Mouse (Mus musculus): ENCODE data around the gene Rtn4r.

Rtn4r gene

DNA sequence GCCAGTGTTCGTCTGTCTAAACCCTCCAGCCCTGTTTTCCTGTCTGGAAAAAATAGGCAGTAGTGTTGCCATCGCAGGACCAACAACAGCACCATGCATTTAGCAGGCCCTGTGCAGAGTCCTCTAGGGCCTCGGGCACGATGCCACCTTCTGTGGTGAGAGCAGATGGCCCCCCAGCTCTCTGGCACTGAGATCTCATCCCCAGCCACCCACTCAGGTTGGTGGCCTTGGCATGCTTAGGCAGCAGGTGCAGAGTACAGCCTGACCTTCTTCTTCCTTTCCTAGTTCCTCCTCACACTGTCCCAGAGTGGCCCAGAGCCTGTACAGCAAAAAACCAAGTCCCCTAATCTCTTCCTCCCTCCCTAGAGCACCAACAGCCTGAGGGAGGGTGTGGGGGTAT, 3.4 kb upstream of the Rtn4r start:
- no peak for DNase-seq (ENCODE audit: extremely low spot score, low spot score)

DNA sequence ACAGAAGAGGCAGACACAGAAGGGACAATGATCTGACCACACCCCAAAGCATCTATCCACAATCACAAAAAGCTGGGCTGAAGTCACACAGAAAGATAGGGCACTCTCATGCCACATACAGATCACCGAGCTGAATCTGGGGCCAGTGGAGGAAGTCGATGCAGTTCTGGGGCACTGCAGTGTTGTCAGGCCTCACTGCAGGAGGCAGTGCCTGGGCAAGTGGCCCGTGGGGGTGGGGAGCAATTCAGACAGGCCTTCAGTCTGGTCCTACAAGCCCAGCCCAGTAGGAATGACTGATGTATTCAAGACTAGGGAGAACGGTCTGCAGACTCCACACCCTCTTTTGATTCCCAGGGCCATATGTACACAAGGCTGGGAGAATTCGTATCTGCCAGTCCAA, 2.8 kb upstream of the Rtn4r start:
- DNase-seq (ENCODE audit: extremely low spot score, low spot score), result no peak

DNA sequence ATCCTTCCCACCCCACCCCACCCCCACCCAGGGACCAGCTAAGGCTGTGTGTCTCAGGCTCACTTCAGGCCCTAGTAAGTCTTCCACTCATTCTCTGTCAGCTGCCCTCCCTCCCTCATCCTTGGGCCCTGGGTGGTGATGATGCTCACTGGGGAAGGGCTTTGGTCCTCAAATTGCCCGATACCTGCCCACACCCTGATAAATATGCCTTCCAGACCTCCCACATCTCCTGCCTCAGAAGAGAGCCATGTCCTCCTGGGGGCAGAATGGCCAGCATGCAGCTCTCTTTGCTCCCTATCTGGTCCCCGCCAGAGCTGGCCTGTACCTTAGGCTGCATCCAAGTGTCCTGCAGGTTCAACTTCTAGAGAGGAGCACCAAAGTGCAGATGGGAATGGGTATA, 2.3 kb upstream of the Rtn4r start:
- DNase-seq (ENCODE audit: extremely low spot score, low spot score), result no peak

GRCm38 (mm10) chr16:18126211-18126610, 1.2 kb upstream of the Rtn4r start:
- no peak for DNase-seq (ENCODE audit: extremely low spot score, low spot score)

GRCm38 (mm10) chr16:18127871-18128563, 575 bp downstream of the Rtn4r start:
- DNase-seq (ENCODE audit: extremely low spot score, low spot score), result peak; percentile 60

DNA sequence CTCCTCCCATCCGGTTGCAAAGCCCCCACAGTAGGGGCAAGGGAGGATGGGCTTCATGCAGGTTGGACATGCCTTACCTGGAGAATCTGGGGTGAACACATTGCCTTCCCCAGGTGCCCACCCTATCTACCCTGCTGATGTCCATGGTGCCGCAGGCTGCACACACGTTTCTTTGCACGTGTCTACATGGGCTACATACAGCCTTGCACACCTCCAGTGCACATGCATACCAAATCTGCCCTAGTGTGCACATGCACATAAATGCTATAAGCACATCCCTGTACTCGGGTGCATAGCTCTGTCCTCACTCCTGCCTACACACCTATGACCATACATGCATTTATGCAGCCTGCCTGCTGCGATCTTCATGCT, 1.1 kb downstream of the Rtn4r start:
- no peak for DNase-seq (ENCODE audit: extremely low spot score, low spot score)

DNA sequence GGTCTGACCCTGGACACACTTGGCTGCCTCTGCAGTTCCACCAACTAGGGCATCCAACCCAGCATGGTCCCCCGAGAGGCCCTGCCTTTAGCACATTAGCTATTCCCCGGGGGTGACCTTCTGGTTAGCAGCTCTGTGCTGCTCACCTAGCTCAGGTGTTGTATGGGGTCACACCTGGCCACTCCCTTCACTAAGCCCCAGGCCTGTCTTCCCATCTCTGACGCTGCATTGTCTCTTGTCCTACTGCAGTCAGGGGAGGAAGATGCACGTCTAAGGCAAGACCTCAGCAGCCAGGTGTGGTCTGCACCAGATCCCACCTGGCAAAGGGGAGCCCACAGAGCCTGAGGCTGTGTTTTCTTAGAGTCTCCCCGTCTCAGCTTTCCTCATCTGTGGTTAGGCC, 2.0 kb downstream of the Rtn4r start:
- no peak for DNase-seq (ENCODE audit: extremely low spot score, low spot score)

GRCm38 (mm10) chr16:18130288-18130687, 2.8 kb downstream of the Rtn4r start:
- no peak for DNase-seq (ENCODE audit: extremely low spot score, low spot score)

DNA sequence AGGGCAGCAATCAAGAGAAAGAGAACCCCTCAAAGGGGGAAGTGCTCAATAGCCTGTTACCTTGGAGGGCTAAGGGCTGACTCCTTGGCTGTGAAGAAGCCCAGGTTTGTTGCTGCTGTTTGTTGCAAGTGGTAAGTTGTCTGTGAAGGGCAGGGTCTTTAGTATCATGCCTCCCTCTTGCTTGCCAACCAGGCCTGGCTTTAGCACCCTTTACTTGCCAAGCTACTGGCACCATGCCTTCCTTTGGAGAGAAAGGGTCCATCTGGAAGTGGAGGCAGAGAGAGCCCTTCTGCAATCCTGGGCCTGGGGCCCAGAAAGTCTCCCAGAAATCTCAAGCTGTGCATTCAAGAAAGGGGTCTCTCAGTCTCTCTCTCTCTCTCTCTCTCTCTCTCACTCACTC, 3.3 kb downstream of the Rtn4r start:
- no peak for DNase-seq (ENCODE audit: extremely low spot score, low spot score)

DNA sequence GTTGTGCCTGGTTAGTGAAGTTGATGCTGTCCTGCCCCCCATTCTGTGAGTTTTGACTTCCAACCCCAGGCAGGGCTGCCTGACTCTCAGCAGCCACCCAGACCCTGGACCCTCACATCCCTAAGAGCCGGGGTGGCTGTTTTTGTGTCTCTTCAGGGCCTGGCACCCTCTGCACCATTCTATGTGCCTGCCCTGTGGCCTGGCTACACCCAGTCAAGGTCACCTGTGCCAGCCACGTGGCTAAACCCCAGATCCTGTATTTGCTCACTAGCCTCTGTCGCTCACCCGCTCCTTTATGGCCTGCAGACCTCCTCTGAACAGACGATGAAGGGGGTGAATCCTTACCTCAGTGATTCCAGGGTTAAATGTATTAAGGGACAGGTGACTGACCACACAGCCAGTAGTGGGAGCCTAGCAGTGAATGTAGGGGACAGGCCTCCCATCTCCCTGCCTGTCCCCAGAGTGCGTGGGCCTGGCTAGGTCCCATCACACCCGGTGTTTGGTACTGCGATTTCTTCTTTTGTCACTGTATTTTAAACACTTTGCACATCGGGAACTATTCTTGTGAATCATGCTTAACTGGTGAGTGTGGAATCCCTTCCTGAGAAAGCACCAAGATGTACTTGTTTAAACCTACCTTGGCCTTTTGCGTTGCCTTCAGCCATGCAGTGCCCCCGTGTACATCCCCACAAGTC, 4.0 kb downstream of the Rtn4r start:
- no peak for DNase-seq (ENCODE audit: extremely low spot score, low spot score)

DNA sequence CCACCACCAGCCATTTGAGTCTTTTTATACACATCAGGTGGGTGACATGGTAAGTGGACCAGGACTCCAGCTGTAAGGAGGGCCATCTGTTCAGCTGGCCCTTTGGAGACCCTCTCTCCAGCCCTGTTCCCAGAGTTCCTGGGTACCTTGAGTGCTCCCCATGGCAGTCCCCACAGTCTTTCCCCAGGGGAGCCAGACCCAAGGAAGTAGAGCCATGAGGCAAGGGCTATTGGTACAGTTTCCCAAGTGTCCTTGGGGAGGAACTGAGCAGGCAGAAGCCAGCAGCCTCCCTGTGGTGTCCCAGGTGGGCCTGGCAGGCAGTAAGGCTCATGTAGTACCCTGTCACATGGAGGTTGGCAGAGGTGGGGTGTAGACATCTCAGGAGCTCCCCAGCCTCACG, 4.6 kb downstream of the Rtn4r start:
- DNase-seq (ENCODE audit: extremely low spot score, low spot score), result no peak

GRCm38 (mm10) chr16:18132575-18132974, 5.1 kb downstream of the Rtn4r start:
- no peak for DNase-seq (ENCODE audit: extremely low spot score, low spot score)

DNA sequence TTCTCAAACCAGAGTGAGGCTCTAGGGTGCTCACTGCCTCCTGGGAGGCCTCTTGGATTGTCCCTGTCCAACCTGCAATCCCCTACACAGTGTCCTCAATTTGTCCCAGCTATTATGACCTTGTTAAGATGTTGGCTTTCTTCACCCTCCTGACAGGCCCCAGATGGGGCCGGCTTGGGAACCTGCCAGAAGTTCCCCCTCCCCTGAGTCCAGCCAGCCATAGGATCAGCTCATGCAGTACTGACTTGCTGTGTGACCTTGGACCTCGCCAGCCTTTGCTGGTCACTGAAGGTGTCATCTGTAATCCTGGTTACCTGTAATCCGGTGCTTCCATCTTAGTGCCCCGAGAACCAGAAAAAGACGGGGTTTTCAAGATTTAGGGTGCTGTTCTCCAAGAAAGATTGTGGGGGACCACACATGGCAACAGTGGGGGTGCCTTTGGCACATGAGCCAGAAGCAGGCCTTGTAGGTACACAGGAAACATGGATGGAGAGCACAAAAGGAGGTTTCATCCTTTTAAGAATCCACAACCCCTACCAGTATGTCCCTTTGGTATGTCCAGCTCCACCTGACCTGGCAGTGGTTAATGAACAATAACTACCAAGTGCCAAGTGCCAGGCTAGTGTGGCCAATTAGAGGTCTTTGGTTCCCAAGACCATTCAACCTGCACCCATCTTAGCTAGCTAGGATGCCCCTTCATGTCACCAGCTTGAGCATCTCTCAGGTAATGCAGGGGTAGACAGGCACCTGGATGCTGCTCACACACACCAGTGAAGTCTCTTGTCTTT, 5.9 kb downstream of the Rtn4r start:
- DNase-seq (ENCODE audit: extremely low spot score, low spot score), result no peak

DNA sequence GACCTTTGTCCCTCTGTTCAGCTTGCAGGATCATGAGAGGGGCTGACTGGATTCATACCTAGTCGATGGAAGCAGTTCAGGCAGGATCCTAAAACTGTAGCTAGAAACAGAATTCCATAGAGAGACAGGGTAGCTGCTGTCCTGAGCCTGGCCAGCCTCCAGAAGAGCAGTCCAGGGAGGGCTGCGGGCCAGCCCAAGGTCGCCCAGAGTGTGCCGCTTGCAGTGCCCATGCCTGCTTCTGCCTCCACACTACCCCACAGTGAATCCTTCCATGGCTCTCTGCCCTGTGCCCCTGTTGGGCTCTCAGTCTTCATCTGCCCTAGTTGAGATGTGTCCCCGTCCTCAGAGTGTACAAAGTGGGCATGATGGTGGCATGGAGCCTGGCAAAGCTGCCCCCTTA, 7.8 kb downstream of the Rtn4r start:
- DNase-seq (ENCODE audit: extremely low spot score, low spot score), result no peak

- no peak for DNase-seq (ENCODE audit: extremely low spot score, low spot score)
Observed at GRCm38 (mm10) chr16:18136015-18136414, 8.6 kb downstream of the Rtn4r start.

- DNase-seq (ENCODE audit: extremely low spot score, low spot score), result no peak
Observed at GRCm38 (mm10) chr16:18144201-18144600, 16.8 kb downstream of the Rtn4r start.

DNA sequence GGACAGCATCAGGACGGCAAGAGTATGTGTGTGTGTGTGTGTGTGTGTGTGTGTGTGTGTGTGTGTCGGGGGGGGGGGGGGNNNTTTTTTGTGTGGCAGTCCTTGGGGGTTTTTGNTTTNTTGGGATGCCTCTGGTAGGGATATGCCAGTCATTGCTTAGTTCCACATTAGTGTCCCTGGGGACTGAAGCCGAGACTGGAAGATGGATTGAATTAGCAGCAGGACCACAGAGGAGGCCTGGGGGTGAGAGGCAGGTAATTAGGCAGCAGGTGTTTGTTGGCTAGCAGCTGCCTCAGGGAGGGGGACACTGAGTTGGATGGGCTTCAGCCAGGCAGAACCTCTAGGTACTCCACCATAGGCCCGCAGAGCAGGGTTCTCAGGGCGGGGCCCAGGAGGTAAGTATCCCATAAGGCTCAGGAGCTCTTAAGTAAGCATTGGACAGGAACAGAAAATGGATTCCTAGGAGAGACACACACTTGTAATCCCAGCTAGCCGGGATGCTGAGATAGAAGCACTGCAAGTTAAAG, 18.0 kb downstream of the Rtn4r start:
- no peak for DNase-seq (ENCODE audit: extremely low spot score, low spot score)

- peak; percentile 41 for DNase-seq (ENCODE audit: extremely low spot score, low spot score)
Observed at GRCm38 (mm10) chr16:18148208-18148876, 20.9 kb downstream of the Rtn4r start.

- no peak for DNase-seq (ENCODE audit: extremely low spot score, low spot score)
Observed at GRCm38 (mm10) chr16:18149205-18149604, 21.8 kb downstream of the Rtn4r start.

DNA sequence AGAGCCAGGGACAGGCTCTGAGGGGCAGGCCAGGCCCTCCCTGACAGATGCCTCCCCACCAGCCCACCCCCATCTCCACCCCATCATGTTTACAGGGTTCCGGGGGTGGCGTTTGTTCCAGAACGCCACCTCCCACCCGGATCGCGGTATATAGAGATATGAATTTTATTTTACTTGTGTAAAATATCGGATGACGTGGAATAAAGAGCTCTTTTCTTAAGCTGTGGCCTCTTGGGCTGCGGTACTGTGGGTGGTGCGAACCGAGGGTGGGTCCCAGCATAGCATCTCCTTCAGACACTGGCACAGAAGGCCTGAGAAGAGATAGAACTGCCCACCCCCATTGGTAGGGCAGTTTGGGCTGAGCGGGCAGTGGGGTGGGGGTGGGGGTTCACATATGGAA, 24.7 kb downstream of the Rtn4r start:
- DNase-seq (ENCODE audit: extremely low spot score, low spot score), result no peak

DNA sequence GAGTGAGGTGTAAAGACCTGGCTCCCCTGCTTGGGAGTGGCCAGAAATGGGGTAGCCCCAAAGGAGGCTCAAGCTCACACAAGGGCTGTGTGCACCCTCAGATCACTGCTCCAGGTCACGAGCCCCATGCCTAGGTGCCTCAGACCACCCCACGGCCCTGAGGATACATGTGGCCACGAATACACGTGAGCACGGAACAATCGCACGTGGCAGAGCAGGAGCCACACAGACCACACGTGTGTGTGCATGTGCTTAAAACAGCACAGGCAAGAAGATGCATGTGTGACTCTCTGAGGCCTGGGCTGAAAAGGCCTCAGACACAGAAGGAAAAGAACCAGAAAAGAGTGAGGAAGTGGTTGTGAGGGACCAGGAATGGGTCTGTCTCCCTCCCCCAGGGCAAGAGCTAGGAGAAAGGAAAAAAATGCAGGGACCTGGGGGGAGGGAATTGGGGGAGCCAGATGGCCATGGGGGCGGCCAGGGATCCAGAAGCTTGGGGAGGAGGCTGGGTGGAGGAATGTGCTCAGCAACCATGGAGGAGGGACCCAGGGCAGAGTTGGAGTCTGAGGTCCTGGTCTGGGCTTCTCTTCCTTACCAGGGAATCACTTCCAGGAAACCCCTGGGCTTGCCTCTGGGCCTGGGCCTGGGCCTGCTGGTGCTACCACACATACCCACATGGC, 25.5 kb downstream of the Rtn4r start:
- DNase-seq (ENCODE audit: extremely low spot score, low spot score), result no peak

All from neural tube, embryonic 10.5 days (tissue).